Mouse (Mus musculus) retina, postnatal 1 day (tissue): ENCODE measurements at regions not wholly inside any gene's neighbourhood (a gene's known extent, or its start where the extent isn't known, plus 50 kb on each side); places are given as distances from the start of the nearest gene placed in this dataset.
"Not testable (repeated sequence)": the region's sequence is repeated elsewhere in the genome, so short reads cannot be mapped to it uniquely, and the experiment has no call there.

Experiments used
- DNase-seq: peaks from one replicate; pipeline ENCODE4 v3.0.0-alpha.2; 2012

DNA sequence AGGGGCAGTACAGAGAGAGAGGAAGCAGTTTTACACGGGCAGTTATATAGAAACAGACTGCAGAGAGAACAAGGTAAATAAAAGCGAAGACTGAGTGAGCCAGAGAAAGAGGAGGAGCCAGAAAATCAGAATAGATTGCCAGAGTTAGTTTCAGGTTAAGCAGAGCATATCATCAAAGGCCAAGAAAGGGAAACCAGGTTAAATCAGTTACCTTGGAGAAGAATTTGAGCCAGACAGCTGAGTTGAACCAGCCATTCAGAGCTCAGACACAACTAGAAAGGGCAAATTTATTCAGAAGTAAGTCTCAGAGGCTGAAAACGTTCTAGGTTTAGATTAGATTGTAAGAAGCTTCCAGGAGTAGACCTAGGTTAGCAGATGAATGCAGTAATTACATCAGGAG lies 858.6 kb downstream of the Adgrl3 start:
- DNase-seq, result no peak

DNA sequence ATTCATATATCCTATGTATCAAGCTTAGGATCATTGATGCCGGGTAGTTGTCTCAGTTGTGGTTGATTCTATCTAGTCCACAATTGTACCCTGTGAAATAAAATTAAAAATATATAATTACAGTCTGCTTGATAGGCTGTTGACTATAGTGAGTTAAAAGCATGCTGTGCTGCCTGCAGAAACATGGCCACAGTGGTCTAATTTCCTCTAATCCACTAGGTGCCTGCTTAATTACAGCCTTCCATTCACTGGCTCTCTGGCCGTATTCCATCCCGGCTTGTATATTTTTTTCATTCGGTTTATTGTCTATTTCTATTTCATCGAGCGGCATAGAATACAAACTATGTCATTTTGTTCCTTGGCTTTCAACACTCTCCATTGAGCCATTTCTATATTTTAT lies 873.4 kb downstream of the Adgrl3 start:
- DNase-seq, result no peak

DNA sequence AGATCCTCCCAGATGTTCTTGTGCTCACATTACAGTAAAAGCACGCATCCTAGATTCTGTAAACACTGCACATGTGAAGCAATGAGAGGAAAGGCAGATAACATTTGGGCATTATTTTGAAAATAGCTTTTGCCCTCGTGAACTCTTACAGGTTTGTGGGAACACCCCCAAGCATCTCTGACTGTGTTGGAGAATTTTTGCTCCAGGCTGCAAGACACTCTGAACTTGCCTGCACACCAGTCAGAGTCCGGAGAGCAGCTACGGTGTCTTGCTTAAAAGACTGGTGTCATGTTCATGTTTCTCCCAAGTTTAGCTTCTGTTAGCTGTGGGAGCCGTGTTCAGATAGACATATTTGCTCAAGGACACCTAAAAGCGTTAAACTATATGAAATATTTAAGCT lies 889.4 kb downstream of the Adgrl3 start:
- DNase-seq, result no peak

DNA sequence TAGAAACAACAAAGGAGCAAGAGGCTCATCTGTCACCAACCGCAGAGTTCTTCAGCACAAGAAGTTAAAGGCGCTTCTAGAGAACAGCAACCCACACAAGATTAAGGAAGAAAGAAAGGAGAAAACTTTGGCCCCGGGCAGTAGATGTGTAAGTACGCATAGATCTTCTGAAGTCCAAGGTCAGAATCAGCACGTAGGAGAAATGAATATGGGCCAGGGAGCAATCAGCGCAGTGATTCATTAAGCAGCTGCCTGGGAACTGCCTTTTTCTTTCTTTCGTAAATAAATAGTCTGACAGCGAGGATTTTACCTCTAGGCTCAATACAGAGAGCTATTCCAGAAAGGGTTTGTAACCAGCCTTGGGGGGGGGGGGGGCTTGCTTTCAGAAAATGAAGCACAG lies 890.0 kb downstream of the Adgrl3 start:
- DNase-seq, result peak; percentile 42

DNA sequence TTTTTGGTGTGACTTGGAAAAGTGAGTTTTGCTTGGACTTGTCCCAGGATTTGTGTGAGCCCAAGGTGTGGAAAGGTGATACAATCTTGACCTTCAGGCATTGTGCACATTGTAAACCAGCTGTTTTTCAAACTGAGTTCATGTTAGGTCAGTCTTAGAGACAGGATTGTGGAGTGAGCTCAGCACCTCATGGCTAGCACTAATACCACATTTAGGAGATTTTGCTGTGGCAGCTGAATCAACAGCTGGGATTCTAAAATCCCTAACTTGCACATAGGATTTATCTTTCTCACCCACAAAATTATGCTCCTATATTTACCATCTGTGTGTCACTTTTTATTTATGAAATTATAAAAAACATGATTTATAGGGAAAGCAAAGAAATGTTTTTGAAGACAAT lies 896.7 kb downstream of the Adgrl3 start:
- DNase-seq, result no peak

DNA sequence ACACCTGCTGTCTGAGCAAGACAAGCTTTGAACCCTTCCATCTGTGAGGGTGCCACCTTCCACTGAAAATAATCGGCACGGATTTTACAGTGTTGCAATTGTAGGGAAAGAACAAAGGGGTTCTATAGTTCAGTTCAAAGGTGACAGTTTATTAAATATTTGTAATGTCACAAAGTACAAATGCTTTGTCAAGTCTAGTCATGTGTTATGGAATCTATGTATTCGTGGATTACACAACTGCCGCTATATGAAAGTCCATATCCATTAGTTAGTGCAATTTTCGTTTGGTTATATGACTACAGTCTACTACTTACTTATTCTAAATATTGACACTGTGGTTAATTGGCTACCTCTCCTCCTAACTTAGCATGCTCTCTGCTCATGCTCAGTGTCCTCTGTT lies 920.9 kb downstream of the Adgrl3 start:
- no peak for DNase-seq

DNA sequence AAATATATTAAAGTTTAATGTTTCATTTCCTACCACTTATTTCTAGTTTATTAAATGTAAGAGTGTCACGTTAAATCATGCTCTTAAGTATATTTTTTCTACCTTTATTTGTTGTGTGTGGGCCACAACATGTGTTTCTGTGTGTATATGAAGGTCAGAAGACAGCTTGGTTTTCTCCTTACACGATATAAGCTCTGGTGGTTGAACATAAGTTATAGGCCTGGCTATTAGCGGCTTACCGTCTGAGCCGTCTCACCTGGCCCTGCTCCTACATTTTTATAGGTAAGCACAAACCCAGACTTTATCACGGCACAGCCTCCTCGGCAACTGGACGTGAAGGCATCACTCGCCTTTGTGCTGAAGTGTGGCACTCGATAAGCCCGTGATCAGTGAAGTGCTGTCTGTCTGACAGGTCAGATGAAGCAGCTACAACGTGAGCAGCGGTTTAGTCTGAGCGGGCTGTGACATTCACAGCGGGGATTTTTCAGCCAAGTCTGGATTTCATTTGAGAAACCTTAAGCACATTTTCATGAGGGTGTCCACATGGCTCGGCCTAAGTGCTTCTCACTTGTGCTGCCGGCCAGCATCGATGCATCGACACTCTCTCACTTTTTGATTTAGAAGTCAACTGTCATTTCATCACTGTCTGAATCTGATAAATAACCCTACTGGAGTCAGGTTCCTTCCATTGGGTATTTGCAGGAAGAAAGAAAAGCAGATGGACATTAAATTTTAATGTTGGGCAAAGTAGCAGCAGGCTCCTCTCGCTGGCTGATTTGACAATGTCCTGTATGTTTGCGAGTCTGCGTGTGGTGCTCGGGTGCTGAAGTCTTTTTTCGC lies 950.0 kb downstream of the Adgrl3 start:
- DNase-seq, result peak; percentile 27

DNA sequence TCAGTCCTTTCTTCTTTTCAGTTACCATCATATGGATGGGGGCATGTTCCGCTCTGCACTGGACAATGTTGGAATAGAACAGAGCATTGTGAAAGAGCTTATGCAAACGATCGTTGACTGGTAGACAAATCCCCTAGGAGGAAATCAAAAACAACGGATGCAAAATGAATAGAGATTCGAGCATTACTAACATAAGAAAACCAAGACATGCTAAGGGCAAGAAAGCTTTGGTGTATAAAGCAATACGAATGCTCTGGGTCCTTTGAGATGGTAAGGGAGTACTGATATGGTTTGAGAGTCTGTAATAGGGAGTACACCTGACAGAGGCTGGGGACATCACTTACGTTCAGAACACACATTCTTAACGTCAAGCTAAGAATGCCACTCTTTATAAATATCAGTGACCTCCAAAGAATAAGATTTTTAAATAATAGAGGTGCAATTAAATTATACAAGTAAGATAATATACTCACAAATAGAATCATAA lies 950.6 kb downstream of the Adgrl3 start:
- DNase-seq, result no peak

DNA sequence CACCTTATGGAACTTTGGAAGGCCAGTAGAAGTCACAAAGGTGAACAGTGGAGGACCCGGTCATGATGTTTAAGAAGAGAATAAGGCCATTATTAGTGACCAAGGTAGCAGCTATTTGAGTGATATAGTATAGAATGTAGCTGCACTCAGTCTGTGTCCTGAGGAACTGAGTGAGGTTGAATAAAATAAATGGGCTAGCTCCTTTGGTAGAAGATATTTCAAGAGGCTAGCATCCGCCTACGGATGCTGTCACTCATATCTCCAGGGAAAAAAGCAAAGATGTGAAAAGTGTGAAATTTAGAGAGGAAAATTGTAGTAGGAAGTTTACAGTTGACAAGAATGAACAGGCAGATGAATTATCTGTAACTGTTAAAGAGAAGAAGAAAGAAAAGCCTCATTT lies 956.6 kb downstream of the Adgrl3 start:
- no peak for DNase-seq

DNA sequence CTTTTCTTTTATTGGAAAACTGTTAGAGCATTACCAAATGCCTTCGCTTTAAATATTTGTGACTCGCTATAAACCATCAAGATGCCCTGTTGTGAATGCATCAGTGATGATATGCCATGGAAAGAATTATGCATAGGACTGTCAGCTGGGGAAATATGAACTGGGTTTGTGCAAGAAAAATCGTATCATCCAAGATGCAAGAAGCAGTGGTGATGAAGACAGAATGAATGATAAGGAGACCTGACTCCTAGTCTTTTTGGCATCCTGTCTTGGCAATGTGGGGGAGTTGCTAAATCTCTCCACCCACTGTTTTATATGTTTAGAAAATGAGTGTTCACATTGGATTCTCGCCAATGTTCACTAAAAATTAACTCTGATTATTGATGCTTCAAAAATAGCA lies 963.4 kb downstream of the Adgrl3 start:
- DNase-seq, result no peak

DNA sequence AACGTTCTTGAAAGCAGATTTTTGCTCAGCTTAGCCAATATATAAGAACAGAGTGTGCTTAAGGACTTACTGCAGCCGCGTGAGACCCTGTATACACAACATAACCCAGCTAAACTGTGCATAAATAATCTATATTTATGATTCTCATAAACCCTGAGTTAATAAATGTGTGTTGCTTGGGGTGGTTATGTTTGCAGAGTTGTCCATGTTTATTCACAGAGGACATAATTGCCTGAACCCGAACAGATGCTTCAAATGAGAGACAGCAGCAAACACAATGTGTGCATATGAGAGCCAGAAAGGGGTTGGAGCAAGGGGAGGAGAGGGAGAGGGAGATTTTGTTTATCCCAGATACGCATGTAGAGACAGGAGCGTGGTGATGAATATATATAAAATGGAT lies 968.1 kb downstream of the Adgrl3 start:
- no peak for DNase-seq

DNA sequence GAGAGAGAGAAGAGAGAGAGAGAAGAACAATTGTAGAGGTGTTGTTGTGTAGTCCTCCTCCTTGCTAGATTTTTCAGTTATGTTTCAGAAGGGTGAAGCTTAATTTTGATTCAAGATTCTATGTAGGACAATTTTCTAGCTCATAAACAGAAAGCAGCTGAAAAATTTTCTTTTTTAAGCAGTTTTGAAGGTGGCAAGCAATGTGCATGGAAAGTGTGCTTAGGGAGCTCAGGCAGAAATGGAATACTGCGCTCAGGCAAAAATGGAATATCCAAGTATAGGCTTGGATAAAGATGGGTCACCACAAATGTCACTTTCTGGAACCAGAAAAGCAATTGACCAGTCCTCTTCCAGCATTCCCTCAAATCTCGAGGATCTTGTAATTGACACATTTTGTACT lies 988.0 kb downstream of the Adgrl3 start:
- no peak for DNase-seq

DNA sequence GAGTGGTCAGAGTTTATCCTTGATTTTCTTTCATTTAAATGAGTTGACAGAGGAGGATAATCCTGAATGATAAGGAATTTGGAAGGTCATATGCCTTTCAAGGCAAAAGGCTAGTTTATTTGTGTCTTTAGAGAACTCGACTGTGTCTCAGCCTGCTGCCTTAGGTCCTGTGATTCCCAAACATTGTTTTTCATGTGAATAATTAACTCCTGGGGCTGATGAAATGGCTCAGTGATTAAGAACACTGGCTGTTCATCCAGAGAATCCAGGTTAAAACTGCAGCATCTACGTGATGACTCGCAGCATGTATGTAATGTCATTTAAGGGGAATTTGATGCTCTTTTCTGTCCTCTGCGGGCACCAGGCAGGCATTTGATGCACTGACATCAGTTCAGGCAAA lies 1004.2 kb downstream of the Adgrl3 start:
- DNase-seq, result peak; percentile 7

DNA sequence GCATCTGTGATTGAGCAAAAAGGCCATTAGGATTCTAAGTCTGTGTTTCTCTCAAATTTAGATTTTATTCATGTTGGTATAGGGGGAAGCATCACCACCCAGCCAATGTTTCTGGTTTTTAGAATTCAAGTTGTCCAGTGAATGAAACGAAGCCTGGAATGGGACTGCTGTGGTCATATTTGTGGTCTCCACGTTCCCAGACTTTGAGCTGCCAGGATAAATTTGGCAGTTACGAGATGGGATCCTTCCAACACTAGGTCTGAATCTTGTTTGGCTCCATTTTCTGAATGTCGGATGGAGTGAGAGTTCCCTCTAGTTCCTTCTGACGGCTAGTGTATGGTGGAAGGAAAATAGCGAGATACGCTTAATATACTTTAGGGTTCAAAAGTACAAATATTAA lies 1014.8 kb downstream of the Adgrl3 start:
- DNase-seq, result no peak

DNA sequence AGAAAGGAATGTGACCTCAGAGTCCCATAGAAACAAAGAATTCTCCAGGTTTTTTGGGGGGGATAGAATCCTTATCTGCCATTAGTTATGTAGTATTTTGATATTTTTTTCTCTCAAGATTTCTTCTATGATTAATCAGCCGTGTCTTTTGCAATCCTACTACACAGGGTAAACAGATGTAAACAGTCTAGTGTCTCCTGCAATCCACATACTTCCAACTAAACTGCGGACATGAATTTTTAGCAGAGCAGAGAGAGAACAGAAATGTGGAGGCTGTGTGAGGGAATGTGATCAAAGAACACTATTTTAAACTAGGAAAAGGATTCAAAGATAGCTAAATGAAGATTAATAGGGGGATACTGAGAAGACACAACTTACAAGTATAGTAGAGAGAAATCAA lies 1026.2 kb downstream of the Adgrl3 start:
- DNase-seq, result peak; percentile 2

DNA sequence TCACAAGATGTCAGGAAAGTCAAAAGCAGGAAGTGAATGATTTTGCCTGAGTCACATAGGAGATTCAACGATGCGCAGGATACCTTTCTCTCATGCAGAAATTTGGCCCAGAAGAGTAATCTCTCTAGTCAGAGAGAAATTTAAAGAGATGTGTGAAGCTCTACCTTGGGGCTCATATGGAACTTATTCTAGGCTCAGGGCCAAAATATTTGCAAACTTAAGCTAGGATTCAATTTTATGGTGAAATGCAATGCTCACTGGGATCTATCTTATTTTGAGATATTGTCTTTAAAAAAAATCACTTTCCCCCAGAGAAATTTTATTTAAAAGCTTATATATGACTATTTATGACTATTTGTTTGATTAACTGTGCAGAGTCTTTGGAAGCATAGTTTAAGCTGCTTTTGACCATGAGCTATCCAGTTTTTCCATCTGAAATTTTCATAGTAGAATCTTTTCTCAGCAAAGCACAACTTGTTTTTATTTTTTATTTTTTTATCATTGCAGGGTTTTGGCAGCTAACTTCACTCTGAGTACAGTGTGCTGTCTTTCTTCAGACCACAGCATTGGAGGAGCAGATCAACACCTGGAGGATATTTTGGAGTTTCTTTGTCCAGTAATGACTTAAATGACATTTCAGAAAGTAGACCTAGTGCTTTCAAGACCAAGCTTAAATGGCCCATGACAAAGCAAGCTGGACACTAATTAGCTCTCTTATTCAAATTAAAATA lies 1039.3 kb downstream of the Adgrl3 start:
- no peak for DNase-seq

DNA sequence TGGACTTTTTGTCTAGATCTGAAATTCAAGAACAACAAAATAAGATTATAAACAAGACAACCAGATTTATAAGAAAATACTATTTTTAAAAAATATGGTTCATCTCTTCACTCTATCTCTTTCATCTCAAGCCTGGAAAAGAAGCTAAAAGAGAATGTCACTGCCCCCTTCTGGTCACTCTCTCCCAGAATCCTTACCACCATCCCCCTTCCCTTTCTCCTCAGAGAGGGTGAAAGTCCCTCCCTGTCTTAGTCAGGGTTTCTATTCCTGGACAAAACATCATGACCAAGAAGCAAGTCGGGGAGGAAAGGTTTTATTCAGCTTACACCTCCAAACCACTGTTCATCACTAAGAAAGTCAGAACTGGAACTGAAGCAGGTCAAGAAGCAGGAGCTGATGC lies 1040.7 kb downstream of the Adgrl3 start:
- DNase-seq, result peak; percentile 16

DNA sequence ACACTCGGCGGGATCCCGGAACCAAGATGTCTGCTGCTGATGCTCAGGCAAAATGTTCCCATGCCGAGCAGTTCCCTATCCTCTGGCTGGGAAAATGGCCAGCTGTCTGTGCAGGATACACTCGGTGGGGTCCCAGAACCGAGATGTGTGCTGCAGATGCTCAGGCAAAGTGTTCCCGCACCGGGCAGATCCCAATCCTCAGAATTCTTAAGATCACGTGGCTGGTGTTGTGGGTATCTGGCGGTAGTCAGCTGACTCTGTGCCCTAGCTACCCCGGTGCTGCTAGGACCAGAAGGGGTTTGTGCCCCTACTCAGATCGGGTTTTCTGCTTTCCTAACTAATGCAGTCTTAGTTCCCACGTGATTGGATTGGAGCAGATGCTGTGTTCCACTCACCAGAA lies 1049.3 kb downstream of the Adgrl3 start:
- not testable (repeated sequence) for DNase-seq

DNA sequence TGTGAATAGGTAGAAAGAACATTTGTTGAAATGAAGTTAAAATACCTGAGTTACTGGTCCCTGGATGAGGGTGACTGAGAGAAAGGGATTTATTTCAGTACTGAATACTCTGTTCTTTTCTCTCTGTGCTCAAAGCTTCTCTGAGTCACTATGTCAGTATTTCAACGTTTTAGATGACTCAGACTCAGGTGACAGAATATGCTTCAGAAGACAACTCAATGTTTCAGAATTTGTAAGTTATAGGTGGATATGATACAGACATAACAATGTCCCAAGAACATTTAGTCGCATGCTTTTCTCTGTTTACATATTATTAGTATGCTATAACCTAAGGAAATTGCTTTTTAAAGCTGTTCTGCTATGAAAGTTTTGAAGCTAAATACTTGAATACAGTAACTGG lies 1069.5 kb downstream of the Adgrl3 start:
- DNase-seq, result no peak

DNA sequence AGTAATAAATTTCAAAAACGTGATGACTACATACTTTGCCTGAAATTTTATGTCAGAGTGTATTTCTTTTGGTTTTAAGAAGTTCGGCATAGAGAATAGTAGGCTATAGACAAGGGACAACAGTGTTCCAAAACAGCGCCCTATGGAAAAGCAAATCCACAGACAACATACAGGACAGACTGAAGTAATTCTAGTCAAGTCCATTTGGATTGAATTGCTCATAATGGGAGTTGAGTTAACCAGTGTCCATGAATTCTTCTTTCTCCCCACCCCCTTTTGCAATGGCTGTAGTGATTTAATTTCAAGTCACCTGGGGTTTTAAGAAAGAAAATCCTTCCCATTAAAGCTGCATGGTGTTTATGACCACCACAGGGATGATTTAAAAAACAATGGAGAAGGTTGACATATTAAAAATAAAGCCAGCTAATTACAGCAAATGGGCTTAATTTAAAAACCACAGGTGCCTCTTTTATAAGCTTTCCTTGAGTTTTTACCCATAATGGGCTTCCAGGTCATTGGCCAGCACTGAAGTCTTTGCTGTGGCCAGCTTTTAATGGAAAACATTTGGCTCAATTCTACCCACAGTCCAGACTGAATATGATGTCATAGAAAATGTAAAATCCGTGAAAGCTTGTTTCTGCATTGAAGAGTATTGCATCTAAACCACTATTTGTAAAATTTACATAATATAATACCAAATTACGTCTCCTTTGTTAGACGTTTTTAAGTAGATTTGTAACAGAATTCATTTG lies 1083.3 kb downstream of the Adgrl3 start:
- no peak for DNase-seq

DNA sequence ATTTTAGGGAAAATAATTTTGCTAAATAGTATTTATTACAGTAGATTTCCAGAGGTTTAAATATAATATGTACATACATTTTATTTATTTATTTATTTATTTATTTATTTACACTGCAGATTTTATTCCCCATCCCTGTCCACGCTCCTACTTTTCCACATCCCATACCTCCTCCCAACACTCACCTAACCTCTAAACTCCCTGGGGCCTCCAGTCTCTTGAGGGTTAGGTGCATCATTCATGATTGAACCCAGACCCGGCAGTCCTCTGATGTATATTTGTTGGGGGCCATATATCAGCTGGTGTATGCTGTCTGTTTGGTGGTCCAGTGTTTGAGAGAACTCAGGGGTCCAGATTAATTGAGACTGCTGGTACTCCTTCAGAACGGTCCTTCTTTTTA lies 1083.9 kb downstream of the Adgrl3 start:
- no peak for DNase-seq

DNA sequence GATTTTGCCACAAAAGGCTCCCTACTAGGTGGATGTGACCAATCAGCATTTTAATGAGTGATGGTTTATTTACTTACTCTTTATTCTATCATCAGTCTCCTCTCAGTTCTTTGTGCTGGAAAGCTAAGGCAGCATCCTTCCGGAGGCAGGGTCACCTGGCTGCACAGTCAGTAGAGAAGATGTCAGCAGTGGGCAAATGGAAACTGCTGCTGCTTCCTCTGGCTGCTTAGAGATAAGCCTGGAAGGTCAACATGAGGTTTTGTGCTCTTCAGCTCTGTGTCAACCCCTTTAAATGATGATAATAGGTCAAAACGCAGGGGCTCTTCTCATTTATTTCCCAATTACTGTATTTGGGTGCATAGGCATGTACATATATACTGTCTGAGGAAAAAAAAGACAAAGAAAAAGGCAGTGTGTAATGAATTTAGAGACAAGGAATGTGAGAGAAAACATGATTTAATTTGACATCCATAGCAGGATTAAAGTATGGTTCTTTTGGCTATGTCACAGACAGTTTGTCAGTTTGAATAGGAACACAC lies 1106.1 kb downstream of the Adgrl3 start:
- peak; percentile 14 for DNase-seq

DNA sequence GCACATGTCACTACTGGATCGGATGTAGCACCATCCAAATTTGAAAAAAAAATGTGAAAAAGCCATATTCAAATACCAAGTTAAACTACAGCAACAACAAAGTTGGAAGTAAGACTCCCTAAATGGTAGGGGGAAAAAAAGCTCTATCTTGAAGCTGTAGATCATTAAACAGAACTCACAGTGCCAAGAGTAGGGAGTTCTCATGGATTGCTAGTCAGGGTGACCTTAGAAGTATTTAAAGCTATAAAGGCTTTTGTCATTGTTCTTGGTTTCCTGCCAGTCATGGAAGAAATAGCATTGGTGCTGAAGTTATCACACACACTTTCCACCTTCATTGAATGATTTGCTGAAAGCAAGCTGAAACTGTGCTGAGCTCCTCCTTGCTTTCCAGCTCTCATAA lies 1122.1 kb downstream of the Adgrl3 start:
- DNase-seq, result no peak
